Mouse (Mus musculus) hematopoietic stem cell, adult 5-6 weeks (primary cell): Measurements from ENCODE around the gene Ifna5. TPM values are rescaled to one million over a fixed set of nuclear protein-coding genes. Genes with fewer than 3 reads are reported as not detected.
A peak's percentile ranks its signal among the peaks of the same experiment; 100 is the strongest.
"Not testable (repeated sequence)": the region's sequence is repeated elsewhere in the genome, so short reads cannot be mapped to it uniquely, and the experiment has no call there.

ENCODE experiments used
- ATAC-seq, 2 experiments: fragments of 125-278 bp in 1 of 2; replicated peaks in 1 of 2; 2 replicates each; pipeline ENCODE4 v1.8.0; 2016 to 2017; ENCODE audit warnings: inconsistent platforms in 2 of 2, mild to moderate bottlenecking in 2 of 2, moderate number of reproducible peaks in 2 of 2, low read depth in 1 of 2, moderate TSS enrichment in 1 of 2; ENCODE audit not compliant: low FRiP score in 2 of 2, poor library complexity in 2 of 2, severe bottlenecking in 2 of 2, insufficient read depth in 1 of 2, low TSS enrichment in 1 of 2
- total RNA-seq: library from RNA; stranded (forward); fragments of 172-1452, 232-1000 nt; gene quantifications from 2 replicates; pipeline ENCODE4 v1.2.3, GENCODE M21; 2017

Ifna5 gene
- total RNA-seq = not detected in 2 replicates

DNA sequence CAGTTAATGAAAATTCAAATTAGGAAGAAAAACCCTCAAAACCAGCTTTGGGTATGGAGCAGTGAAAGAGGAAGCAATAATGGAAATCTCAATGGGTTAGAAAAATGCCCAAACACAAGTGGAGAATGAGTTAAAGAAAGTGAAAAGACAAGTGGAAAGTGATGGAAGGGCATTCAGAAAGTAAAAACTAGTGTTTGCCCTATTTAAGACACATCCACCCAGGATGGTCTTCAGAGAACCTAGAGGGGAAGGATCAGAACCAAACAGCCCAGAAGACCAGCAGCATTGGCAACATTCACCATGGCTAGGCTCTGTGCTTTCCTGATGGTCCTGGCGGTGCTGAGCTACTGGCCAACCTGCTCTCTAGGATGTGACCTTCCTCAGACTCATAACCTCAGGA, at the start of gene Ifna5:
Gene Ifna5, plus strand, starts transcription at position 301 of the 400 bp plus-strand sequence.
- not testable (repeated sequence) for ATAC-seq

DNA sequence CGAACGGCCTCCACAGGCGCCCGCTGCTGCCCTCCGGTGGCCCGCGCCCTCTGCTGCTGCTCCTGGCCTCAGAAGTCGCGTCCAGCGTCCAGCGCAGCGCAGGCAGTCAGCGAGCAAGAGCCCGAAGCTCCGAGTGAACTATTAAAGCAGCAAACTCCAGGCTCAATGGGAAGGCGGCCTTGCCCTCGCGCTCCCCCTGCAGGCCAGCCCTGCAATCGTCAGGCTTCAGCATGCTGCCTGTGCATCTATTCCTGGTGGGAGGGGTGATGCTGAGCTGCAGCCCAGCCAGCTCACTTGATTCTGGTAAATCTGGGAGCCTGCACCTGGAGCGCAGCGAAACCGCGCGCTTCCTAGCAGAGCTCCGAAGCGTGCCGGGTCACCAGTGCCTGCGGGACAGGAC, 46.9 kb upstream of the Ifna5 start, which contains the start of gene Gm13277:
Gene Gm13277, plus strand, starts transcription at position 231 of the 400 bp plus-strand sequence.
- not testable (repeated sequence) for ATAC-seq

DNA sequence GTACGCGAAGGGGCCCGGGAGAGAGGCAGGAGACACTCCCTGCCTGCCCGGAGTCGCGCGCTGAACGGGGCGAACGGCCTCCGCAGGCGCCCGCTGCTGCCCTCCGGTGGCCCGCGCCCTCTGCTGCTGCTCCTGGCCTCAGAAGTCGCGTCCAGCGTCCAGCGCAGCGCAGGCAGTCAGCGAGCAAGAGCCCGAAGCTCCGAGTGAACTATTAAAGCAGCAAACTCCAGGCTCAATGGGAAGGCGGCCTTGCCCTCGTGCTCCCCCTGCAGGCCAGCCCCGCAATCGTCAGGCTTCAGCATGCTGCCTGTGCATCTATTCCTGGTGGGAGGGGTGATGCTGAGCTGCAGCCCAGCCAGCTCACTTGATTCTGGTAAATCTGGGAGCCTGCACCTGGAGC, 44.1 kb upstream of the Ifna5 start, which contains the start of gene Gm13278:
Gene Gm13278, plus strand, starts transcription at position 301 of the 400 bp plus-strand sequence.
- not testable (repeated sequence) for ATAC-seq

DNA sequence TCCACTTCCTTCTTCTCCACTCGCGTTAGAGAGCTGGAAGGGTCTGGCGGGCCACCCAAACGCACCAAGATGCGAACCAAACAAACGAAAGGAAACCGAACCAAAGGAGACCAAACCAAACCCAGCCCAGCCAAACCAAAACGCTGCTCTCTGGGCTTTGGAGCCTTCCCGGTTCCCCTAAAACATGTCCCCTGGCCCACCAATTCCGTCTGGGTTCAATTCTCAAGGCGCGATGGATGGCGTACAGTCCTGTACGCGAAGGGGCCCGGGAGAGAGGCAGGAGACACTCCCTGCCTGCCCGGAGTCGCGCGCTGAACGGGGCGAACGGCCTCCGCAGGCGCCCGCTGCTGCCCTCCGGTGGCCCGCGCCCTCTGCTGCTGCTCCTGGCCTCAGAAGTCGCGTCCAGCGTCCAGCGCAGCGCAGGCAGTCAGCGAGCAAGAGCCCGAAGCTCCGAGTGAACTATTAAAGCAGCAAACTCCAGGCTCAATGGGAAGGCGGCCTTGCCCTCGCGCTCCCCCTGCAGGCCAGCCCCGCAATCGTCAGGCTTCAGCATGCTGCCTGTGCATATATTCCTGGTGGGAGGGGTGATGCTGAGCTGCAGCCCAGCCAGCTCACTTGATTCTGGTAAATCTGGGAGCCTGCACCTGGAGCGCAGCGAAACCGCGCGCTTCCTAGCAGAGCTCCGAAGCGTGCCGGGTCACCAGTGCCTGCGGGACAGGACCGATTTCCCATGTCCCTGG, 41.2 kb upstream of the Ifna5 start, which contains the start of gene Gm13275:
Gene Gm13275, plus strand, starts transcription at position 552 of the 740 bp plus-strand sequence.
- not testable (repeated sequence) for ATAC-seq

DNA sequence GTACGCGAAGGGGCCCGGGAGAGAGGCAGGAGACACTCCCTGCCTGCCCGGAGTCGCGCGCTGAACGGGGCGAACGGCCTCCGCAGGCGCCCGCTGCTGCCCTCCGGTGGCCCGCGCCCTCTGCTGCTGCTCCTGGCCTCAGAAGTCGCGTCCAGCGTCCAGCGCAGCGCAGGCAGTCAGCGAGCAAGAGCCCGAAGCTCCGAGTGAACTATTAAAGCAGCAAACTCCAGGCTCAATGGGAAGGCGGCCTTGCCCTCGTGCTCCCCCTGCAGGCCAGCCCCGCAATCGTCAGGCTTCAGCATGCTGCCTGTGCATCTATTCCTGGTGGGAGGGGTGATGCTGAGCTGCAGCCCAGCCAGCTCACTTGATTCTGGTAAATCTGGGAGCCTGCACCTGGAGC, 38.2 kb upstream of the Ifna5 start, which contains the start of gene Gm13279:
Gene Gm13279, plus strand, starts transcription at position 301 of the 400 bp plus-strand sequence.
- not testable (repeated sequence) for ATAC-seq

DNA sequence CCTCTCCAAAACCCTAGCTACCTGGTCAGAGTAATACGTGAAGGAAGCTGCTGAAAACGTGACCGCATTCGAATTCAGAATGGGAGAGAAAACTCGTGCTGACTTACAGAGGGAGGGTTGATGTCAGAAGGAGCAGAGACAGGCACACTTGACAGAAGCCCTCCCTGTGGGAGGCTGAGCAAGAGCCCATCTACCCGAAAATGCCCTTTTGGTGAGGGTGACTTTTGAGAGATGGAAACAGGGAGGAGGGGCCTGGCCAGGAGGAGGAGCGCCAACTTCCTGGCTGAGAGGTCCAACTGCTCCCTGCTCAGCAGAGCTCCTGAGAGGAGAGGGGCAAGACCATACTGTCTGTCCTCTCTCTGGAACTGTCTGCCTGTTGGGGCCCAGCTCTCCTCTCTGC, 36.0 kb upstream of the Ifna5 start, which contains the start of gene Gm13285:
Gene Gm13285, plus strand, starts transcription at position 301 of the 400 bp plus-strand sequence.
- not testable (repeated sequence) for ATAC-seq

DNA sequence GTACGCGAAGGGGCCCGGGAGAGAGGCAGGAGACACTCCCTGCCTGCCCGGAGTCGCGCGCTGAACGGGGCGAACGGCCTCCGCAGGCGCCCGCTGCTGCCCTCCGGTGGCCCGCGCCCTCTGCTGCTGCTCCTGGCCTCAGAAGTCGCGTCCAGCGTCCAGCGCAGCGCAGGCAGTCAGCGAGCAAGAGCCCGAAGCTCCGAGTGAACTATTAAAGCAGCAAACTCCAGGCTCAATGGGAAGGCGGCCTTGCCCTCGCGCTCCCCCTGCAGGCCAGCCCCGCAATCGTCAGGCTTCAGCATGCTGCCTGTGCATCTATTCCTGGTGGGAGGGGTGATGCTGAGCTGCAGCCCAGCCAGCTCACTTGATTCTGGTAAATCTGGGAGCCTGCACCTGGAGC, 32.4 kb upstream of the Ifna5 start, which contains the start of gene Gm13287:
Gene Gm13287, plus strand, starts transcription at position 301 of the 400 bp plus-strand sequence.
- ATAC-seq = not testable (repeated sequence)

DNA sequence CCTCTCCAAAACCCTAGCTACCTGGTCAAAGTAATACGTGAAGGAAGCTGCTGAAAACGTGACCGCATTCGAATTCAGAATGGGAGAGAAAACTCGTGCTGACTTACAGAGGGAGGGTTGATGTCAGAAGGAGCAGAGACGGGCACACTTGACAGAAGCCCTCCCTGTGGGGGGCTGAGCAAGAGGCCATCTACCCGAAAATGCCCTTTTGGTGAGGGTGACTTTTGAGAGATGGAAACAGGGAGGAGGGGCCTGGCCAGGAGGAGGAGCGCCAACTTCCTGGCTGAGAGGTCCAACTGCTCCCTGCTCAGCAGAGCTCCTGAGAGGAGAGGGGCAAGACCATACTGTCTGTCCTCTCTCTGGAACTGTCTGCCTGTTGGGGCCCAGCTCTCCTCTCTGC, 30.1 kb upstream of the Ifna5 start, which contains the start of gene Gm13288:
Gene Gm13288, plus strand, starts transcription at position 301 of the 400 bp plus-strand sequence.
- not testable (repeated sequence) for ATAC-seq

DNA sequence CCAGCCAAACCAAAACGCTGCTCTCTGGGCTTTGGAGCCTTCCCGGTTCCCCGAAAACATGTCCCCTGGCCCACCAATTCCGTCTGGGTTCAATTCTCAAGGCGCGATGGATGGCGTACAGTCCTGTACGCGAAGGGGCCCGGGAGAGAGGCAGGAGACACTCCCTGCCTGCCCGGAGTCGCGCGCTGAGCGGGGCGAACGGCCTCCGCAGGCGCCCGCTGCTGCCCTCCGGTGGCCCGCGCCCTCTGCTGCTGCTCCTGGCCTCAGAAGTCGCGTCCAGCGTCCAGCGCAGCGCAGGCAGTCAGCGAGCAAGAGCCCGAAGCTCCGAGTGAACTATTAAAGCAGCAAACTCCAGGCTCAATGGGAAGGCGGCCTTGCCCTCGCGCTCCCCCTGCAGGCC, 29.6 kb upstream of the Ifna5 start:
- ATAC-seq = not testable (repeated sequence)

DNA sequence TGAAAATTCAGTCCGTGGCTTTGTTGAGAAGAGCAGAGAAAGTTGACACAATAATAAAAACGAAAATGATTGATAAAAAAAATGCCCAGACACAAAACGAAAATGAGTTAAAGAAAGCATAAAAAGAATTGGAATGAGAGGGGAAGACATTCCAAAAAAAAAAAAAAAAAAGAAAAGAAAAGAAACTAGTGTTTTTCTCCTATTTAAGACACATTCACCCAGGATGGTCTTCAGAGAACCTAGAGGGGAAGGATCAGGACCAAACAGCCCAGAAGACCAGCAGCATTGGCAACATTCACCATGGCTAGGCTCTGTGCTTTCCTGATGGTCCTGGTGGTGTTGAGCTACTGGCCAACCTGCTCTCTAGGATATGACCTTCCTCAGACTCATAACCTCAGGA, 19.4 kb upstream of the Ifna5 start, which contains the start of gene Ifna7:
Gene Ifna7, plus strand, starts transcription at position 301 of the 400 bp plus-strand sequence.
- ATAC-seq = no peak

DNA sequence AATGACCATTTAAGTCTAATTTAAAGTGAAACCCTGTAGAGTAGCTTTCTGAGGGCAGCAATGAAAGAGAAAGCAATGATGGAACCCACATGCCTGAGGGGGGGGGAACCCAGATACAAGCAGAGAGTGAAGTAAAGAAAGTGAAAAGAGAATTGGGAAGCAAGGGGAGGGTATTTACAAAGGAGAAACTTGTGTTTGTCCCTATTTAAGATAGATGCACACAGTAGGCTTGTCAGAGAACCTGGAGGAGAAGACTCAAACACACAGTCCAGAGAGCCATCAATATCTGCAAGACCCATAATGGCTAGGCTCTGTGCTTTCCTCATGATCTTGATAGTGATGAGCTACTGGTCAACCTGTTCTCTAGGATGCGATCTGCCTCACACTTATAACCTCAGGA, 15.7 kb upstream of the Ifna5 start, which contains the start of gene Ifna11:
Gene Ifna11, plus strand, starts transcription at position 301 of the 400 bp plus-strand sequence.
- no peak for ATAC-seq

DNA sequence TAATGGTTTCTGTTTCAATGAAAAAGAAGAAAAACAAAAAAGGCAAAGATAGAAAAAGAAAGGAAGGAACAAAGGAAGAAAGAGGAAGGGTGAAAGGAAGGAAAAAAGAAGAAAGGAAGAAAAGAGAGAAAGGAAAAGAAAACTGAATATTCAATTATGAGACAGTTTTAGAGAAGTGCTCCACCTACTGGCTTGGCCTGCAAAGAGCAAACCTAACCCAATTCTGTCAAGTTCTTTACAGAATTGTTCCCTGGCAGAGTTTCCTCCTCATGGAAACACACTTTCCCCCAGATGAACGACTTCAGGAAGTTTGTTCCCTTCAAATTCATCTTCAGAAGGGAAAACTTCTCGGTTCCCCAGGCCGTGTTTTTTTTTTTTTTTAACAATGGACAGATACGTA, 12.3 kb upstream of the Ifna5 start:
- peak in 1 of 2 experiments; percentile 62; a peak in 1 of 4 replicates for ATAC-seq

DNA sequence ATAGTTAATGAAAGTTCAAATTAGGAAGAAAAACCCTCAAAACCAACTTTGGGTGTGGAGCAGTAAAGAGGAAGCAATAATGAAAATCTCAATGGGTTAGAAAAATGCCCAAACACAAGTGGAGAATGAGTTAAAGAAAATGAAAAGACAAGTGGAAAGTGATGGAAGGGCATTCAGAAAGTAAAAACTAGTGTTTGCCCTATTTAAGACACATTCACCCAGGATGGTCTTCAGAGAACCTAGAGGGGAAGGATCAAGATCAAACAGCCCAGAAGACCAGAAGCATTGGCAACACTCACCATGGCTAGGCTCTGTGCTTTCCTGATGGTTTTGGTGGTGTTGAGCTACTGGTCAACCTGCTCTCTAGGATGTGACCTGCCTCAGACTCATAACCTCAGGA, 8.2 kb upstream of the Ifna5 start, which contains the start of gene Ifna6:
Gene Ifna6, plus strand, starts transcription at position 301 of the 400 bp plus-strand sequence.
- ATAC-seq = not testable (repeated sequence)

DNA sequence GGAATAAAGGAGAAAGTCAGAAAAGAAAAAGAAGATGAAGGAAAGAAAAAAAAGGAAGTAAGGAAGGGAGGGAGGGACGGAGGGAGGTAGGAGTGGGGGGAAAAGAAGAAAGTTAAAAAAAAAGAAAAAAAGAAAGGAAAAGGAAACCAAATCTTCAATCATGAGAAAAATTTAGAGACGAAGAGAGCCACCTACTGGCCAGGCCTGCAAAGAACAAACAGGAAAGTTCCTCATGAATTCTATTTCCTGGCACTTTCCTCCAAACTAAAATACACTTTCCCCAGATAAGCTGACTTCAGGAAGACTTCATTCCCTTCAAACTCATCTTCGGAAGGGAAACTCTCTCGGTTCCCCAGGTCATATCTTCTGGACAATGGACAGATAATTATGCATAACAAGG, 4.8 kb upstream of the Ifna5 start:
- no peak for ATAC-seq

DNA sequence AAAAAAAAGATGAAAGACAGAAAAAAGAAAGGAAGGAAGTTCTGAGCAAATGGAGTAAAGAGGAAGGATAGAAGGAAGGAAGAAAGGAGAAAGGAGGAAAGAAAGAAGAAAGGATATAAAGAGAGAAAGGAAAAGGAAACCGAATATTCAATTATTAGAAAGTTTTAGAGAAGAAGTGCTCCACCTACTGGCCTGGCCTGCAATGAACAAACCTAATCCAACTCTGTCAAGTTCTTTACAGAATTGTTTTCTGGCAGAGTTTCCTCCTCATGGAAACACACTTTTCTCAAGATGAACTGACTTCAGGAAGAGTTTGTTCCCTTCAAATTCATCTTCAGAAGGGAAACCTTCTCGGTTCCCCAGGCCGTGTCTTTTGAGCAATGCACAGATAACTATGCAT, 3.5 kb downstream of the Ifna5 start:
- no peak for ATAC-seq

DNA sequence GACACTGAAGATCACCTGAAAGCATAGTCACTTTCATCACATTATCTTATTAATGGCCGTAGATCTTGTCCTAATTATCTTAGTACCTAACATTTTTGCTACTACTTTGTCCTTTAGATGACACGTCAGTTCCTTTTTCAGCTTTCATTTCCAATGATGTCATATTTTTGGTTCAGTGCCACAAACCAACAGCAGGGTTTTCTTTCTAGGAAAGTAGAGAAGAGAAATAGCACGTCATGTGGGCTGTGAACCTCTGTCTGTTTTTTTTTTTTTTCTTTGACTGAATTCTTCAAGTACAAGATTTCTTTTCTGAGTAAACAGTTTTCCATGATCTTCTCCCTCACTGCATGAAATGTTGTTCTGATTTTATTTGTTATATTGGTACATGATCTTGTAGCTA, 4.7 kb downstream of the Ifna5 start:
- ATAC-seq = no peak

DNA sequence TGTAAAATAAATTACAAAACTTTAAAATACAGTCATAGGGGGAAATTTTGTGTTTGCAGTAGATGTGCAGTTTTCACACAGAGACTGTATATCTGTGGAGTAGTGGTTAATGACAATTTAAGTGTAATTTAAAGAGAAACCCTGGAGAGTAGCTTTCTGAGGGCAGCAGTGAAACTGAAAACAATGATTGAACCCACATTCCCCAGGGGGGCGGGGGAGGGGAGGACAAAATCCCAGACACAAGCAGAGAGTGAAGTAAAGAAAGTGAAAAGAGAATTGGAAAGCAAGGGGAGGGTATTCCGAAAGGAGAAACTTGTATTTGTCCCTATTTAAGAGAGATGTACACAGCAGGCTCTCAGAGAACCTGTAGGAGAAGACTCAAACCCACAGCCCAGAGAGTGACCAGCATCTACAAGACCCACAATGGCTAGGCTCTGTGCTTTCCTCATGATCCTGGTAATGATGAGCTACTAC, 6.2 kb downstream of the Ifna5 start, which contains the start of gene Ifna4:
Gene Ifna4, plus strand, starts transcription at position 424 of the 474 bp plus-strand sequence.
- ATAC-seq = no peak

DNA sequence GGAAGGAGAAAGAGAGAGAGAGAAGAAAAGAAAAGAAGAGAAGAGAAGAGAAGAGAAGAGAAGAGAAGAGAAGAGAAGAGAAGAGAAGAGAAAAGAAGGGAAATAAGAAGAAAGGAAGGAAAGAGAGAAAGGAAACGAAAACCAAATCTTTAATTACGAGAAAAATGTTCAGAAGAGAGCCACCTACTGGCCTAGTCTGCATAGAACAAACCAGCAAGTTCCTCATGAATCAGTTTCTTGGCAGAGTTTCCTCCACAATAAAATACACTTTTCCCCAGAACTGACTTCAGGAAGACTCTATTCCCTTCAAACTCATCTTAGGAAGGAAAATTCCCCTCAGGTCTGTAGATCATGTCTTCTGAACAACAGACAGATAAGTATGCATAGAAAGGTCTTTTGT, 10.0 kb downstream of the Ifna5 start:
- no peak for ATAC-seq
